Mouse (Mus musculus) heart, adult 2 months (tissue): Measurements from ENCODE around the gene Lpcat4. TPM values are rescaled to one million over a fixed set of nuclear protein-coding genes. Genes with fewer than 3 reads are reported as not detected.

Source experiments
- DNase-seq, 2 experiments: peaks; one replicate each; pipeline ENCODE4 v3.0.0; 2021
- H3K27ac ChIP-seq: fragments of 200-600 bp; 2 replicates; pipeline ENCODE4 v1.8.1; 2022
- H3K27me3 ChIP-seq: fragments of 200-500 bp; 2 replicates; pipeline ENCODE4 v1.6.1; 2012; ENCODE audit warnings: mild to moderate bottlenecking, low read length, inconsistent platforms, mixed read lengths; ENCODE audit not compliant: control insufficient read depth, insufficient read depth
- H3K36me3 ChIP-seq: fragments of 200-500 bp; 2 replicates; pipeline ENCODE4 v1.6.1; 2012; ENCODE audit warnings: low read length, inconsistent platforms; ENCODE audit not compliant: control insufficient read depth, insufficient read depth
- H3K4me1 ChIP-seq: fragments of 200-500 bp; 2 replicates; pipeline ENCODE4 v1.6.1; 2011; ENCODE audit warnings: low read length; ENCODE audit not compliant: control insufficient read depth, insufficient read depth
- H3K4me3 ChIP-seq: fragments of 200-600 bp; 2 replicates; pipeline ENCODE4 v1.8.1; 2022
- H3K79me2 ChIP-seq: fragments of 200-500 bp; replicated peaks from 2 replicates; pipeline ENCODE4 v1.6.1; 2012; ENCODE audit warnings: mild to moderate bottlenecking, inconsistent platforms, low read length, moderate library complexity, mixed read lengths; ENCODE audit not compliant: control insufficient read depth, insufficient read depth
- H3K9ac ChIP-seq: fragments of 200-500 bp; 2 replicates; pipeline ENCODE4 v1.6.1; 2012; ENCODE audit warnings: low read depth, mild to moderate bottlenecking, control low read depth, inconsistent platforms, low read length, mixed read lengths
- CTCF ChIP-seq: fragments of 200-600 bp; IDR thresholded peaks from 2 replicates; pipeline ENCODE4 v1.8.1; 2022; ENCODE audit warnings: antibody characterized with exemption, mild to moderate bottlenecking, moderate library complexity
- EP300 ChIP-seq: fragments of 200-500 bp; IDR thresholded peaks from 2 replicates; pipeline ENCODE4 v1.6.1; 2011; ENCODE audit warnings: low read depth, low read length, control low read depth; ENCODE audit not compliant: insufficient read depth
- POLR2A ChIP-seq: fragments of 200-500 bp; IDR thresholded peaks from 2 replicates; pipeline ENCODE4 v1.6.1; 2011; ENCODE audit warnings: mild to moderate bottlenecking, low read depth, low read length, control low read depth; ENCODE audit not compliant: insufficient read depth
- WGBS: fragments of 180-500 bp; shearing (Covaris S2); methylation state at CpG from one replicate; pipeline ENCODE4 v1.1.7; 2018; 5-methylcytosine and 5-hydroxymethylcytosine counted together
- intact Hi-C: fragments of 180-260 bp; cut with DNase I; formaldehyde crosslinking; loops from one replicate; pipeline ENCODE4 v1.15.1; 2025
- long read RNA-seq: library from polyadenylated mRNA; stranded (forward); transcript quantifications from one replicate; pipeline ENCODE4 v2.0.0, GENCODE M21; 2021
- polyA plus RNA-seq: library from polyadenylated mRNA; depleted of rRNA; stranded (reverse); fragments of >200 nt; gene quantifications from 2 replicates; pipeline ENCODE4 v1.2.3, GENCODE M21; 2012; rRNA removed
- total RNA-seq, 2 experiments: library from RNA; stranded (reverse); gene quantifications; 2 replicates each; pipeline ENCODE4 v1.2.3; 2021

Gene Lpcat4
- total RNA-seq (1 to 10 TPM; 2.3 TPM), polyA plus RNA-seq (6.3 and 11.4 TPM in 2 replicates)
- long read RNA-seq, partial matches to known transcripts, result 1 of 1 reads
- long read RNA-seq, other reads (novel, unspliced or antisense), result 0 of 1 reads

GRCm38 (mm10) chr2:112239212-112239934 is at the start of gene Lpcat4:
Lpcat4 (plus strand) TSS chr2:112239468.
- WGBS, result under 1% methylated on average over 92 of the region's 94 CpGs
- no peaks in the 10 kb centered on the region for H3K36me3 ChIP-seq
- peak within 1 kb of the TSS; percentile 87 for H3K27ac ChIP-seq
- H3K4me3 ChIP-seq, result peak within 1 kb of the TSS; percentile 98
- TF ChIP-seq EP300 (no peak), CTCF (peak; percentile 100), POLR2A (0 out of 2 replicates have a peak, but pooled peaks have one; percentile 40)
- intact Hi-C loops, result loop anchor here (1.0 to 2.0 kb wide), 3 partner anchors 22 to 253 kb away; partner anchors contain the start of genes Aven and Nop10
- DNase-seq, result peak; percentile 90 to 94
- no peaks in the 10 kb centered on the region for H3K27me3 ChIP-seq
- H3K9ac ChIP-seq, result peak within 1 kb of the TSS; percentile 81
- no peaks in the 10 kb centered on the region; the same call in 1 of the 2 replicates for H3K4me1 ChIP-seq
- no peaks in the 10 kb centered on the region for H3K79me2 ChIP-seq

GRCm38 (mm10) chr2:112196859-112197258 is 42.4 kb upstream of the Lpcat4 start:
- no peaks in the 10 kb centered on the region for H3K36me3 ChIP-seq
- 5% methylated on average over 2 of the region's 2 CpGs for WGBS
- no peaks in the 10 kb centered on the region for H3K79me2 ChIP-seq
- no peaks in the 10 kb centered on the region for H3K4me1 ChIP-seq
- no peak overlapping the region for H3K9ac ChIP-seq
- peak; percentile 15 to 25 for DNase-seq
- H3K27me3 ChIP-seq, result no peaks in the 10 kb centered on the region; the same call in 1 of the 2 replicates
- intact Hi-C loops, result loop anchor here (5.0 kb wide), 2 partner anchors 60 to 285 kb away; partner anchors contain the start of genes Chrm5 and Nutm1
- TF ChIP-seq POLR2A, result no peak
- peak; percentile 55; the same call in 1 of the 2 replicates for TF ChIP-seq EP300
- no peak overlapping the region for H3K4me3 ChIP-seq
- H3K27ac ChIP-seq, result no peak overlapping the region

- intact Hi-C loops, result no loop called here
- Histone ChIP-seq H3K27me3 (no peaks in the 10 kb centered on the region), H3K79me2 (no peaks in the 10 kb centered on the region), H3K9ac (no peak overlapping the region), H3K4me3 (no peak overlapping the region), H3K4me1 (no peaks in the 10 kb centered on the region), H3K36me3 (no peaks in the 10 kb centered on the region), H3K27ac (no peak overlapping the region)
- DNase-seq, result no peak
- TF ChIP-seq CTCF, result no peak
- TF ChIP-seq POLR2A, result no peak
- TF ChIP-seq EP300, result no peak
- WGBS, result 61% methylated on average over 6 of the region's 6 CpGs
Measured at GRCm38 (mm10) chr2:112203056-112203455, 36.2 kb upstream of the Lpcat4 start.

GRCm38 (mm10) chr2:112210142-112210541 is 29.1 kb upstream of the Lpcat4 start:
- Histone ChIP-seq H3K27ac (no peak overlapping the region), H3K9ac (no peak overlapping the region), H3K4me3 (no peak overlapping the region), H3K36me3 (no peaks in the 10 kb centered on the region), H3K4me1 (peaks cover 2% of the 10 kb centered on the region; the same call in 1 of the 2 replicates), H3K79me2 (no peaks in the 10 kb centered on the region), H3K27me3 (no peaks in the 10 kb centered on the region)
- 55% methylated on average over 6 of the region's 6 CpGs for WGBS
- TF ChIP-seq EP300 (no peak), POLR2A (no peak), CTCF (no peak)
- intact Hi-C loops, result no loop called here
- peak; percentile 46 to 59 for DNase-seq

GRCm38 (mm10) chr2:112210699-112211098 is 28.6 kb upstream of the Lpcat4 start:
- 83% methylated on average over 2 of the region's 2 CpGs for WGBS
- no peak overlapping the region for H3K27ac ChIP-seq
- intact Hi-C loops, result no loop called here
- no peak overlapping the region for H3K9ac ChIP-seq
- DNase-seq, result no peak
- no peak overlapping the region for H3K4me3 ChIP-seq
- no peaks in the 10 kb centered on the region for H3K36me3 ChIP-seq
- no peaks in the 10 kb centered on the region for H3K27me3 ChIP-seq
- no peaks in the 10 kb centered on the region for H3K79me2 ChIP-seq
- peaks cover 2% of the 10 kb centered on the region; the same call in 1 of the 2 replicates for H3K4me1 ChIP-seq
- no peak for TF ChIP-seq POLR2A
- TF ChIP-seq CTCF, result no peak
- no peak for TF ChIP-seq EP300

- WGBS, result 12% methylated on average over 1 of the region's 1 CpGs
- Histone ChIP-seq H3K27ac (no peak overlapping the region), H3K9ac (no peak overlapping the region), H3K4me1 (no peaks in the 10 kb centered on the region), H3K79me2 (no peaks in the 10 kb centered on the region), H3K27me3 (no peaks in the 10 kb centered on the region), H3K36me3 (no peaks in the 10 kb centered on the region), H3K4me3 (no peak overlapping the region)
- TF ChIP-seq CTCF, result peak; percentile 73
- no peak for TF ChIP-seq EP300
- TF ChIP-seq POLR2A, result no peak
- intact Hi-C loops, result loop anchor here (2.0 kb wide), 1 partner anchor 17 kb away; no protein-coding TSS in a partner anchor
- no peak for DNase-seq
Measured at GRCm38 (mm10) chr2:112215977-112216376, 23.3 kb upstream of the Lpcat4 start.
